Mouse (Mus musculus) stomach, postnatal 0 days (tissue): ENCODE results near the gene Bgn. TPM values are rescaled to one million over a fixed set of nuclear protein-coding genes. Genes with fewer than 3 reads are reported as not detected.

Experiments
- ATAC-seq: fragments of 200-750 bp; cut with Nextera tagmentation; 2 replicates; pipeline ENCODE4 v1.8.0; 2017; ENCODE audit not compliant: low FRiP score, low TSS enrichment
- DNase-seq: peaks from one replicate; pipeline ENCODE4 v3.0.0-alpha.2; 2016; ENCODE audit warnings: low spot score
- H3K27ac ChIP-seq: fragments of 300-500 bp; sonication (generic); replicated peaks from 2 replicates; pipeline ENCODE4 v1.5.1; 2014; ENCODE audit warnings: mild to moderate bottlenecking, control low read depth
- H3K27me3 ChIP-seq: fragments of 300-500 bp; sonication (generic); 2 replicates; pipeline ENCODE4 v1.6.1; 2014; ENCODE audit warnings: low read length; ENCODE audit not compliant: control insufficient read depth, insufficient read depth
- H3K36me3 ChIP-seq: fragments of 300-500 bp; sonication (generic); 2 replicates; pipeline ENCODE4 v1.6.1; 2014; ENCODE audit warnings: low read length, mixed read lengths; ENCODE audit not compliant: control insufficient read depth, insufficient read depth
- H3K4me1 ChIP-seq: fragments of 300-500 bp; sonication (generic); replicated peaks from 2 replicates; pipeline ENCODE4 v1.6.1; 2014; ENCODE audit warnings: antibody characterized with exemption; ENCODE audit not compliant: control insufficient read depth, insufficient read depth
- H3K4me2 ChIP-seq: fragments of 300-500 bp; sonication (generic); replicated peaks from 2 replicates; pipeline ENCODE4 v1.6.1; 2014; ENCODE audit warnings: low read depth, mild to moderate bottlenecking, control low read depth, moderate library complexity
- H3K4me3 ChIP-seq: fragments of 300-500 bp; sonication (generic); 2 replicates; pipeline ENCODE4 v1.5.1; 2014; ENCODE audit warnings: low read depth, low read length, control low read depth
- H3K9ac ChIP-seq: fragments of 300-500 bp; sonication (generic); 2 replicates; pipeline ENCODE4 v1.6.1; 2014; ENCODE audit warnings: mild to moderate bottlenecking, low read length, control low read depth, mixed read lengths
- H3K9me3 ChIP-seq: fragments of 300-500 bp; sonication (generic); 2 replicates; pipeline ENCODE4 v1.6.1; 2016; ENCODE audit warnings: low read length; ENCODE audit not compliant: control insufficient read depth
- CTCF ChIP-seq: IDR thresholded peaks from 2 replicates; pipeline ENCODE4 v1.5.1; 2016; ENCODE audit warnings: antibody characterized with exemption, low read depth, mild to moderate bottlenecking, moderate library complexity
- EP300 ChIP-seq: optimal IDR thresholded peaks from 2 replicates; pipeline ENCODE3; 2016; ENCODE audit warnings: antibody characterized with exemption
- WGBS: fragments of 180-500 bp; shearing (Covaris S2); extraction: QIAGEN DNeasy Blood & Tissue Kit; methylation state at CpG from one replicate; pipeline ENCODE4 v1.1.7; 2014; 5-methylcytosine and 5-hydroxymethylcytosine counted together
- polyA plus RNA-seq: library from polyadenylated mRNA; unstranded; fragments of >200 nt; fragmentation: Nextera tagmentation; extraction: Ambion mirVana; gene quantifications from 2 replicates; pipeline ENCODE4 v1.2.1, GENCODE M21; 2015

The Bgn gene
- polyA plus RNA-seq, 1 experiment from 2014 or later, result 88.0 TPM

GRCm38 (mm10) chrX:73526410-73526887 lies 43.0 kb downstream of the Bgn start:
- TF ChIP-seq EP300 (no peak), CTCF (peak; percentile 54)
- DNase-seq (no peak), ATAC-seq (no peak)
- Histone ChIP-seq H3K4me1 (no peaks in the 10 kb centered on the region), H3K9me3 (no peaks in the 10 kb centered on the region), H3K27me3 (no peaks in the 10 kb centered on the region), H3K27ac (no peak overlapping the region), H3K4me2 (no peak overlapping the region), H3K4me3 (no peak overlapping the region), H3K9ac (no peak overlapping the region), H3K36me3 (no peaks in the 10 kb centered on the region)
- 40% methylated on average over 3 of the region's 3 CpGs for WGBS

GRCm38 (mm10) chrX:73537875-73538274 lies 54.5 kb downstream of the Bgn start:
- Histone ChIP-seq H3K9ac (no peak overlapping the region), H3K9me3 (no peaks in the 10 kb centered on the region), H3K27ac (no peak overlapping the region), H3K4me3 (no peak overlapping the region), H3K27me3 (no peaks in the 10 kb centered on the region), H3K4me2 (no peak overlapping the region), H3K4me1 (no peaks in the 10 kb centered on the region), H3K36me3 (no peaks in the 10 kb centered on the region)
- ATAC-seq (no peak), DNase-seq (no peak)
- 80% methylated on average over 7 of the region's 7 CpGs for WGBS
- TF ChIP-seq EP300, result no peak

GRCm38 (mm10) chrX:73543340-73543739 lies 59.9 kb downstream of the Bgn start:
- peak; percentile 72 for TF ChIP-seq CTCF
- no peak for TF ChIP-seq EP300

More at GRCm38 (mm10) chrX:73543340-73543739, 59.9 kb downstream of the Bgn start:
- no peak overlapping the region for H3K9ac ChIP-seq
- DNase-seq (peak; percentile 18), ATAC-seq (no peak)
- no peaks in the 10 kb centered on the region for H3K36me3 ChIP-seq
- H3K4me2 ChIP-seq, result no peak overlapping the region
- 60% methylated on average over 3 of the region's 3 CpGs for WGBS
- H3K9me3 ChIP-seq, result no peaks in the 10 kb centered on the region
- no peaks in the 10 kb centered on the region for H3K27me3 ChIP-seq
- no peak overlapping the region for H3K27ac ChIP-seq
- no peak overlapping the region for H3K4me3 ChIP-seq
- no peaks in the 10 kb centered on the region for H3K4me1 ChIP-seq

Other genes starting within 250 kb of the Bgn start
- 1.5 and 1.8 TPM in 2 replicates for gene Xlr4c, start 240.5 kb upstream of the Bgn start, polyA plus RNA-seq
- not detected in 2 replicates for gene Xlr3c, start 218.2 kb upstream of the Bgn start, polyA plus RNA-seq
- 0.23 TPM in 1 of 2 replicates, not detected in the other for gene Xlr5a, start 190.6 kb upstream of the Bgn start, polyA plus RNA-seq
- gene Xlr5c, start 190.6 kb upstream of the Bgn start, polyA plus RNA-seq, result not detected in 2 replicates
- not detected in 2 replicates for gene Gm45015, start 146.8 kb upstream of the Bgn start, polyA plus RNA-seq
- 2.6 and 2.8 TPM in 2 replicates for gene Zfp275, start 141.0 kb upstream of the Bgn start, polyA plus RNA-seq
- 0.08 TPM in 1 of 2 replicates, not detected in the other for gene Gm18336, start 84.9 kb upstream of the Bgn start, polyA plus RNA-seq
- gene Zfp92, start 72.5 kb upstream of the Bgn start, polyA plus RNA-seq, result 0.10 TPM in 2 replicates
- 98.8 and 103 TPM in 2 replicates for gene Trex2, start 48.3 kb upstream of the Bgn start, polyA plus RNA-seq
- gene Haus7, start 24.6 kb upstream of the Bgn start, polyA plus RNA-seq, result 35.7 and 36.6 TPM in 2 replicates
- gene Atp2b3, start 19.5 kb downstream of the Bgn start, polyA plus RNA-seq, result 0.07 and 0.12 TPM in 2 replicates
- 8.2 and 8.9 TPM in 2 replicates for gene Dusp9, start 155.8 kb downstream of the Bgn start, polyA plus RNA-seq
- gene Pnck, start 176.5 kb downstream of the Bgn start, polyA plus RNA-seq, result 19.3 and 24.5 TPM in 2 replicates
- 7.5 and 9.2 TPM in 2 replicates for gene Slc6a8, start 189.5 kb downstream of the Bgn start, polyA plus RNA-seq
- 270 and 283 TPM in 2 replicates for gene Bcap31, start 232.6 kb downstream of the Bgn start, polyA plus RNA-seq
- 9.3 and 9.4 TPM in 2 replicates for gene Abcd1, start 233.0 kb downstream of the Bgn start, polyA plus RNA-seq